Mouse (Mus musculus): Measurements from ENCODE around the gene Aldh3b2. TPM values are rescaled to one million over a fixed set of nuclear protein-coding genes. Genes with fewer than 3 reads are reported as not detected.

The Aldh3b2 gene
- polyA plus RNA-seq (2016; fragmentation: Nextera tagmentation; extraction: Ambion mirVana): 0.26 and 0.70 TPM in 2 replicates

DNA sequence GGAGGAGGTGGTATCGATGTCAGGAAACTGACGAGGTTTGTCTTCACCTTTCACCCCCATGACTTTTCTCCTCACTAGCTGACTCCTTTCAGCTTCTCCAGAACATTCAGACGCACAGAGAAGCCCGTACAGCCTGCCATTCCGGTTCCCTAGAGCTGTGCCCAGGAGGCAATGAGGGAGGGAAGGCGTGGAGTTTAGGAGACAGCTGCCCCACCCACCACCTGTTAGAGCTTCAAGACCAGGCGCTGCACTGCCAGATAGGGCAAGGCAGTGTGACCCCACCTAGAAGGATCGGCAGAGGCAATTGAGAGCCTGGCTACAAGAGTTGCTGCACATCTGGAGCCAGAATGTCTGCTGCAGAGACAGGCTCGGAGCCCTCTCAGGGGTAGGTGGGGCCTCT lies at the start of gene Aldh3b2:
Gene Aldh3b2, plus strand, starts transcription at position 100 of the 400 bp plus-strand sequence.
- Histone ChIP-seq H3K9me3 (no peaks in the 10 kb centered on the region), H3K4me1 (no peaks in the 10 kb centered on the region), H3K4me2 (no peak within 1 kb of the TSS), H3K27me3 (no peaks in the 10 kb centered on the region), H3K4me3 (replicated peaks) (no peak within 1 kb of the TSS), H3K27ac (no peak within 1 kb of the TSS), H3K9ac (no peak within 1 kb of the TSS), H3K36me3 (replicated peaks) (no peaks in the 10 kb centered on the region)
- WGBS: 60% methylated on average over 9 of the region's 9 CpGs
- ATAC-seq (ENCODE audit: low FRiP score): no peak

DNA sequence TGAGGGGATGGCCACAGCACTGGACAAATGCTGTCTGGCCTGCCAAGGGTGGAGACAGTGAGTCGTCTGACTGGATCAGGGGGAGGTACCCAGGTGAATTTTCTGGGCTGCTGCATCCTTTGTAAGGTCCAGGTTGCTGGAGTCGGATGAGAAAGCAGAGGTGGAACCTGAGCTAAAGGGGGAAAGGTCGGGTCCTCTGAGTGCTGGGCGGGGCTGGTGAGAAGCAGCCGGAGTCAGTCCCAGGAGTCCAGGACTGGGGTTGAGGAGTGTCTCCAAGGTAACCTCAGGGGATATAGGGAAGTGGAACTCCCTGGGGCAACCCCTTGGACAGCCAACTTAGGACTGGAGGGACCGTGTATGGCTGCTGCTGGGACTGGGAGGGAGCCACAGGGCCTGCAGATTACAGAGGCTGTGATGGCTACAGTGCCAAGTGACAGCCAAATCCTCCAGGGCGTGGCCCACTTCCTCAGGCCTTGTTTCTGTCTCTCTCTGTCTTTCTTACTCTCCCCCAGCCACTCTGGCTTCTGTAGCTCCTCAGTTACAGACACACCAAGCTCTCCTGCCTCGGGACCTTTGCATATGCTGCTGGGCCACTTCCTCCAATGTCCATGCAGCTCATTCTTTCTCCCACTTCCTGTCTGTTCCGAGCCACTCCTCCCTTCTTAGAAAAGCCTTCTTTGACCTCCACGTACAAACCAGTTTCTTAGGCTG lies 49.3 kb upstream of the Aldh3b2 start:
- Histone ChIP-seq H3K9me3 (no peaks in the 10 kb centered on the region), H3K27me3 (no peaks in the 10 kb centered on the region), H3K9ac (no peak overlapping the region), H3K36me3 (replicated peaks) (no peaks in the 10 kb centered on the region), H3K4me1 (peaks cover 5% of the 10 kb centered on the region; the same call in 1 of the 2 replicates), H3K4me3 (replicated peaks) (no peak overlapping the region), H3K4me2 (no peak overlapping the region), H3K27ac (no peak overlapping the region)
- 52% methylated on average over 10 of the region's 10 CpGs for WGBS
- no peak for ATAC-seq (ENCODE audit: low FRiP score)

DNA sequence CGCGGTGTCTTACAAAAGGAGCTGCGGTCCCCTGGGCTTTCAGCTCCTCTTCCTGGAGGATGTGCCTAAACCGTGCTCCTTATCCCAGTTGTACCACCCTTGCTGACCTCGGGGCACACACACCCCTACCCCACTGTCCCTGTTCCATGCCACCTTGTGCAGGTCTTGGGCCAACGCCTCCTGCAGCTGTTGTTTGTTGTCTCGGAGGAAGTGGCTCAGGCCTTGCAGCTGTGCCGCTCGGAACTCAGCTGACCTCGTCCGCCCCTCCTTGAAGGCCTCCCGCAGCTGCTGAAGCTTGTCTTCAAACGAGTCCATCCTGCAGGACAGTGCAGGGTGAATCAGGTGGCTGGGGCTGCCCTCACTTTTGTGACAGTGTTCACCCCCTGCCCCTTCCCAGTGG lies 48.5 kb upstream of the Aldh3b2 start:
- H3K4me3 ChIP-seq (replicated peaks): no peak overlapping the region
- no peak overlapping the region for H3K9ac ChIP-seq
- no peaks in the 10 kb centered on the region for H3K27me3 ChIP-seq
- no peak overlapping the region for H3K27ac ChIP-seq
- no peaks in the 10 kb centered on the region for H3K36me3 ChIP-seq (replicated peaks)
- H3K9me3 ChIP-seq: no peaks in the 10 kb centered on the region
- no peak for ATAC-seq (ENCODE audit: low FRiP score)
- H3K4me1 ChIP-seq: peaks cover 5% of the 10 kb centered on the region; the same call in 1 of the 2 replicates
- H3K4me2 ChIP-seq: no peak overlapping the region
- 69% methylated on average over 13 of the region's 13 CpGs for WGBS

DNA sequence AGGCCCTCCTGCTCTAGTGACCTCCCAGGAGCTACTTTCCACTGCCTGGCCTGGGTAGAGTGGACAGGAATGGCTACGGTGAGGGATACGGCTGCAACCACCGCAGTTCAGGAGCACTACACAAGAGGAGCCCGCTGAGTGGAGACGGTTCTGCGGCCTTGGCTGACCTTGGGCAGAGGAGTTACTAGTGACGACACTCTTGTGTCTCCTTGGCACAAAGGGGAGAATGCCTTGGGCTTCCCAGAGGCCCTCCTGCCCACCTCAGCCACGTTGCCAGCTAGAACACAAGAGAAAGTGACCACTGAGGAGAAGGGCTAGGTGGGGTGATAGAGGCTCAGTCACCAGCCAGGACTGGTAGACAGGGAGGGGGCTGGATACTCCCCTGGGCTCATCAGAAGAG lies 47.9 kb upstream of the Aldh3b2 start:
- H3K4me3 ChIP-seq (replicated peaks): no peak overlapping the region
- no peak overlapping the region for H3K4me2 ChIP-seq
- WGBS: 86% methylated on average over 8 of the region's 8 CpGs
- H3K27me3 ChIP-seq: no peaks in the 10 kb centered on the region
- no peak overlapping the region for H3K27ac ChIP-seq
- H3K36me3 ChIP-seq (replicated peaks): no peaks in the 10 kb centered on the region
- no peak for ATAC-seq (ENCODE audit: low FRiP score)
- peaks cover 10% of the 10 kb centered on the region for H3K4me1 ChIP-seq
- H3K9me3 ChIP-seq: no peaks in the 10 kb centered on the region
- H3K9ac ChIP-seq: no peak overlapping the region

DNA sequence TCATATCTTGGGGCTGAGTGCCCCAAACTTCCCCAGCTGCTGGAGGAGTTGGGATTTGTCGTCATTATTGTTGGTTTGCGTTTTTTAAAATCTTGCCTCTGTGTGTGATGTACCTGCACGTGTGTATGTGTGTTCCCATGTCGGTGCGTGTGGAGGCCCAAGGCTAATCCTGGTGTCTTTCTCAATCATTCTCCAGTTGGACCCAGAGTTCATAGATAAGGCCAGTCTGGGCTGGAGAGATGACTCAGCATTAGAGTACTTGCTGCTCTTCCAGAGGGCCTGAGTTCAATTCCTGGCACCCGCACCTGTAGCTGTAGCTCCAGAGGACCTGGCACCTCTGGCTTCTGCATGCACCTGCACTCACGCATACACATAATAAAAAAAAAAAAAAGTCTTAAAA lies 47.3 kb upstream of the Aldh3b2 start:
- peaks cover 15% of the 10 kb centered on the region for H3K4me1 ChIP-seq
- H3K27me3 ChIP-seq: no peaks in the 10 kb centered on the region
- H3K36me3 ChIP-seq (replicated peaks): no peaks in the 10 kb centered on the region
- no peaks in the 10 kb centered on the region for H3K9me3 ChIP-seq
- no peak overlapping the region for H3K4me2 ChIP-seq
- no peak overlapping the region for H3K9ac ChIP-seq
- no peak for ATAC-seq (ENCODE audit: low FRiP score)
- WGBS: 91% methylated on average over 7 of the region's 7 CpGs
- no peak overlapping the region for H3K27ac ChIP-seq
- H3K4me3 ChIP-seq (replicated peaks): no peak overlapping the region

DNA sequence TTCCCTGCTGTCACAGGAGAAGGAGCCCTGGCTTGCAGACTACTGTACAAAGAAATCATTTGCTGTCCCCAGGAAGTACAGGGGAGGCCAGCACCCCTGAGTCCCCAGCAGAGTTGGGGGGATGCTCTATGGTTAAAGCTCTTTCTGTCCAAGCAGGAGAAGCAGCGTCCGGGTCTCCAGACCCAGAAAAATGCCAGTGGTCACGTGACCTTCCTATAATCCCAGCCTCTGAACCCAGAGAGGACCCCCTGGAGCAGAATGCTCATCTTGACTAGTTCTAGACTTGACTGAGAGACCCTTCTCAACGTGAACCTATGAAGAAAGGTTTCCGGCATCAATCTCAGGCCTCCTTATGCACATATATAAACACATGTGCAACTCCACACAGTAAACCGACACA lies 46.3 kb upstream of the Aldh3b2 start:
- H3K9me3 ChIP-seq: no peaks in the 10 kb centered on the region
- WGBS: 72% methylated on average over 6 of the region's 6 CpGs
- no peak overlapping the region for H3K27ac ChIP-seq
- H3K9ac ChIP-seq: no peak overlapping the region
- H3K36me3 ChIP-seq (replicated peaks): no peaks in the 10 kb centered on the region
- ATAC-seq (ENCODE audit: low FRiP score): no peak
- no peaks in the 10 kb centered on the region for H3K27me3 ChIP-seq
- peaks cover 15% of the 10 kb centered on the region for H3K4me1 ChIP-seq
- no peak overlapping the region for H3K4me3 ChIP-seq (replicated peaks)
- no peak overlapping the region for H3K4me2 ChIP-seq

DNA sequence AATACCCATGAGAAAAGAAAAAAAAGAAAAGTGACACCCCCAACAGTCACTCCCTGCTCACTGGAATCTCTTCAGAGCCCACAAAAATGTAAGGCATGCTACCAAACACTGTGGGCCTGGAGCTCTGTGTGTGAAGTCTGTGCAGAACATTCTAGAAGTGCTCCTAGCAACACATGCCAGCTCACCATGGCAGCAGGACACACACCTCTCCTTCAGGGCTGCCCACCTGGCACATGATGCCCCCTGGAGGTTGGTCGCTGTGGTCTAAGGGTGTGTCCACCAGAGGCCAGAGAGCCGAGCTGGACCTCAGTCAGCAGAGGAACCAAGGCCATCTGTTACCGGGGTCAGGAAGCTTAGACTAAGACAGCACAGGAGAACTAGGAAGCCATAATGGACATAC lies 45.8 kb upstream of the Aldh3b2 start:
- H3K4me2 ChIP-seq: no peak overlapping the region
- H3K4me3 ChIP-seq (replicated peaks): no peak overlapping the region
- H3K36me3 ChIP-seq (replicated peaks): no peaks in the 10 kb centered on the region
- WGBS: 79% methylated on average over 3 of the region's 3 CpGs
- H3K27me3 ChIP-seq: no peaks in the 10 kb centered on the region
- ATAC-seq (ENCODE audit: low FRiP score): no peak
- no peaks in the 10 kb centered on the region for H3K9me3 ChIP-seq
- H3K4me1 ChIP-seq: peaks cover 15% of the 10 kb centered on the region
- no peak overlapping the region for H3K9ac ChIP-seq
- no peak overlapping the region for H3K27ac ChIP-seq

DNA sequence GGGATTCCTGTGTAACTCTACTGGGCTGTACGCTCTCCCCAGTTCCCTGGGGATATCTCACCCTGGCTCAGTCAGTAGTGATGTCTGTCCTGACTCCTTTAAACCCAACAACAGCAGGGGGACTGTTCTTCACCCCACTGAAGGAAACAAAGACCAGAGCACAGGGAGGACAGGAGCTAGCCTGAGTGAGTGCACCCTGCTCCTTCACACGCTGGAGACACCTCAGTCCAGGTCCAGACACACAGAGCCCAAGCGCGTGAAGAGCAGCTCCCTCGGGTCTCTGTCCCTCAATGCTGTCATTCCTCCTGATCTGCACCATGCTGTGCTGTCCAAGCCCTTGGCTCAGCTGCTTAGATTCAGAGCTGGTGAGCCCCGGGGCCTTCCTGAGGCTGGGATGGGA lies 45.4 kb upstream of the Aldh3b2 start:
- Histone ChIP-seq H3K4me2 (no peak overlapping the region), H3K36me3 (replicated peaks) (no peaks in the 10 kb centered on the region), H3K4me3 (replicated peaks) (no peak overlapping the region), H3K27me3 (no peaks in the 10 kb centered on the region), H3K9ac (no peak overlapping the region), H3K4me1 (peaks cover 15% of the 10 kb centered on the region), H3K27ac (no peak overlapping the region), H3K9me3 (no peaks in the 10 kb centered on the region)
- WGBS: 71% methylated on average over 6 of the region's 6 CpGs
- no peak for ATAC-seq (ENCODE audit: low FRiP score)

DNA sequence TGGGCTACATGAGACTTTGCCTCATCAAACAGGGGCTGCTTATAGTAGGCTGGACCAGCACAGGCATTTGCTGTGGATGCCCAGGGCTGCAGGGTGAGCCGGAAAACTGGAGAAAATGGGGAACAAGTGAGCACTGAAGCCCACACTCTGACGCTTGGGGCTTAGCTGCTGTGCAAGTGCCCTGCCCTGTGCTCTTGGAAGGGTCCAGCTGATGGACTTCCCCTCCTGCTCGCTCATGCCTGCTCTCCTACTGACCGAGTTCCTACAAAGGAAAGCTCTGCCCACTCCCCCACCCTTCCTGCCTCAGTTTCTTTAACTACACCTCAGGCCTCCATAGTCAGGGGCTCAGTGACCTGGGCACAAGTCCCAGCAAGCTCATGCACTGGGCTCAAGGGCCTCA lies 44.1 kb upstream of the Aldh3b2 start:
- H3K9me3 ChIP-seq: no peaks in the 10 kb centered on the region
- H3K27ac ChIP-seq: no peak overlapping the region
- 85% methylated on average over 4 of the region's 4 CpGs for WGBS
- no peaks in the 10 kb centered on the region for H3K27me3 ChIP-seq
- H3K4me2 ChIP-seq: no peak overlapping the region
- H3K9ac ChIP-seq: no peak overlapping the region
- H3K4me3 ChIP-seq (replicated peaks): no peak overlapping the region
- H3K4me1 ChIP-seq: peaks cover 15% of the 10 kb centered on the region
- ATAC-seq (ENCODE audit: low FRiP score): no peak
- H3K36me3 ChIP-seq (replicated peaks): no peaks in the 10 kb centered on the region

DNA sequence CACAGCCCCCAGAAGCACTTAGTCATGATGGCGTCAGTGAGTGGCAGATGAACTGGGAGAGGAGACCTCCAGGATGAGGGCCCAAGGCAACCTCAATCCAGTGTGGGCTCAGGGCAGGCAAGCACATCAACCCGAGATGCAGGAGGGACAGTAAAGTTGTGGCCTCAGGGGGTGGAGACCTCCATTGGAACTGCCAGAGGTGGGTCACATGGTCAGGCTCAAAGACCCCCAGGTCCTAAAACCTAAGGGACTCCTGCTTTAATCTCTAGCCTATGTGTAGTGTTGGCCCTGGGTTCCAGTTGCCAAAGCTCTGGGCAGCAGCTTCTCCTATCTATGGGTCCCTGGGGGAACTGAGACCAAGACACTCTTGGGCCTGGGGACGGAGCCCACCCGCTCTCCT lies 43.3 kb upstream of the Aldh3b2 start:
- H3K9me3 ChIP-seq: no peaks in the 10 kb centered on the region
- no peaks in the 10 kb centered on the region for H3K27me3 ChIP-seq
- H3K9ac ChIP-seq: no peak overlapping the region
- no peak for ATAC-seq (ENCODE audit: low FRiP score)
- H3K36me3 ChIP-seq (replicated peaks): no peaks in the 10 kb centered on the region
- no peak overlapping the region for H3K4me2 ChIP-seq
- H3K4me1 ChIP-seq: peaks cover 13% of the 10 kb centered on the region
- no peak overlapping the region for H3K4me3 ChIP-seq (replicated peaks)
- 85% methylated on average over 4 of the region's 4 CpGs for WGBS
- no peak overlapping the region for H3K27ac ChIP-seq

DNA sequence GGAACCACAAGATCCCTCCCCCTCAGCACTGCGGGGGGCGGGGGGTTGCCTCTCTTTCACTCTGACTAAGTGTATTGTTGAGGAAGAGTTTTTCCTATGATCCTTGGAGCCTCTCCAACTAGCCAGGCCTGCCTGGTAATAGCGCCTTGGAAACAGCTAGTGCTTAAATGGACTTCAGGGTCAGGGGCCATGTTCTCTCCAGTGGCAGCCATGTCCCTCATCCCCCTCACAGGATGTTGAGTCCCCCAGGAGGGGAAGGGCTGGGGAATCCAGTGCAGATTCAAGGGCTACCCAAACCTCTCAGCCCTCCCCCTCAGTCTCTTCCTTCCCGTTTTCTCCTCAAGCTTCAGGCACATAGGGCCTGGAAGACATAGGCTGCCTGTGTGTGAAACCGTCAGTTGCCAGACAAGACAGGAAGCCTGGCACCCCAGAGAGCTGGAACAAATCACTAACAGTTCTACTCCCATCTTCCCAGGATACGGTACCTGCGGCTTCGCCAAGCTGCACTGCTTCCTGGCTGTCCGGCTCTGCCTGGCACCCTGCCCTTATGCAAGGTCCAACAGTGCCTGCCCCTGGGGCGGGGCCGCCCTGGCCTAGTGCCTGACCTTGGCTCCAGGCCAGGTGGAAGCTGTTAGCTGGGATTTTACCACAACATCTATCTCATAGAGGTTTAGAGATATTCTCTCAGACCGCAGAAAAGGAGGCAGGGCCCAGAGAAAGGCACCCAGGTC lies 42.8 kb upstream of the Aldh3b2 start, which contains the start of gene Aldh3b1:
Gene Aldh3b1, minus strand, starts transcription at position 598 of the 731 bp plus-strand sequence.
- Histone ChIP-seq H3K4me1 (peaks cover 11% of the 10 kb centered on the region), H3K9ac (no peak within 1 kb of the TSS), H3K27ac (peak within 1 kb of the TSS; percentile 44; the same call in 1 of the 2 replicates)

DNA sequence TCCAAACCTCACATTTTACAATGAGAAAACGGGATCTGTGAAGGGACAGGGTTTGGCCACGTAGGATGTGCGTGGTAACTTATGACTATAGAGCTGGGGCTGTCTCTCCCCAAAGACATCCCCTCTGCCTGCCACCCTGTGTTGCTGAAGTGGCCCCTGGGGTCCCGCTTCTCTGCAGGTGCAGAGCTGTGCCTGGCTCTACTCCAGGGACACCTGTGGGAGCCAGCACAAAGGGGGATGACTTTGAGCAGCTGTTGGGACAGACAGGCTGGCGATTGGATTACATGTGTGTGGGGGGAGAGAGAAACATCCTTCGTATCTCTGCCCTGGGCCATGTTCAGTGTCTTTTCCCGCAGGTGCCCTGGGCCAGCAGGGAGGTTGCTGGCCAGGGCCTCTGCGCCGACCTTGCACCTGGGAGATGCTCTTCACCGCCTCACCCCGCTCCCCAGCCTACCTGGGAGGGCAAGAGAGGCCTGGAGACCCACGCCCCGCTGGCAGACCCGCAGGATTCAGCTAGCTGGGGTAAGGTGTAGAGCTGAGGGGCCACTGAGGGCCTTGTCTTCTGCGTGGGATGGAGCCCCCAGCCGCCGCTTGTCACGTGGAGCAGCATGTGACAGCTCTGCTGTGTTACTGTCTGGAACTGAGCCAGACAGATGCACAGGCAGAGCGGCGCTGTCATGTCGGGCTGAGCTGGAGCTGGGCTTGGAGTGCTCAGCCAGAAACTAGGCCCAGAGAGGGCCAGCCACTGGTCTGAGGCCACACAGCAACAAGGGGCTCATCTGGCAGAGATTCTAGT lies 41.7 kb upstream of the Aldh3b2 start:
- H3K9me3 ChIP-seq: no peaks in the 10 kb centered on the region
- 78% methylated on average over 21 of the region's 21 CpGs for WGBS
- H3K4me1 ChIP-seq: peaks cover 15% of the 10 kb centered on the region
- H3K27me3 ChIP-seq: peaks cover 10% of the 10 kb centered on the region; the same call in 1 of the 2 replicates
- H3K9ac ChIP-seq: no peak overlapping the region
- H3K36me3 ChIP-seq (replicated peaks): no peaks in the 10 kb centered on the region
- 0 out of 2 replicates have a peak overlapping the region, but pooled peaks have one; percentile 44 for H3K27ac ChIP-seq
- no peak overlapping the region for H3K4me3 ChIP-seq (replicated peaks)
- no peak for ATAC-seq (ENCODE audit: low FRiP score)
- no peak overlapping the region for H3K4me2 ChIP-seq

More for the DNA sequence above, 42.8 kb upstream of the Aldh3b2 start, which contains the start of gene Aldh3b1:
- 65% methylated on average over 12 of the region's 12 CpGs for whole genome bisulfite sequencing
- H3K27me3 ChIP-seq: peaks cover 1% of the 10 kb centered on the region; the same call in 1 of the 2 replicates
- no peak within 1 kb of the TSS for H3K4me2 ChIP-seq
- H3K36me3 ChIP-seq (replicated peaks): no peaks in the 10 kb centered on the region
- H3K9me3 ChIP-seq: no peaks in the 10 kb centered on the region
- ATAC-seq (ENCODE audit: low FRiP score): no peak
- H3K4me3 ChIP-seq (replicated peaks): no peak within 1 kb of the TSS
